Mouse (Mus musculus) heart, embryonic 14.5 days (tissue): ENCODE data around the gene Abhd18. TPM values are rescaled to one million over a fixed set of nuclear protein-coding genes. Genes with fewer than 3 reads are reported as not detected.
"Not testable (repeated sequence)": the region's sequence is repeated elsewhere in the genome, so short reads cannot be mapped to it uniquely, and the experiment has no call there.

ENCODE experiments used
- ATAC-seq: fragments of 200-750 bp; cut with Nextera tagmentation; 2 replicates; pipeline ENCODE4 v1.8.0; 2017; ENCODE audit warnings: low read depth, moderate TSS enrichment; ENCODE audit not compliant: insufficient number of reproducible peaks, insufficient read depth, low FRiP score
- H3K27ac ChIP-seq, 2 experiments: fragments of 200-500 bp in 1 of 2; fragments of 300-500 bp in 1 of 2; sonication (generic) in 1 of 2; replicated peaks in 1 of 2; 2 replicates each; pipeline ENCODE4 v1.5.1; 2012 to 2014; ENCODE audit warnings: low read depth in 2 of 2, low read length in 2 of 2, control low read depth in 1 of 2, mild to moderate bottlenecking in 1 of 2, mixed read lengths in 1 of 2; ENCODE audit not compliant: control insufficient read depth in 1 of 2, insufficient read depth in 1 of 2
- H3K27me3 ChIP-seq: fragments of 300-500 bp; sonication (generic); 2 replicates; pipeline ENCODE4 v1.6.1; 2014; ENCODE audit warnings: mild to moderate bottlenecking, low read length, control low read depth; ENCODE audit not compliant: control insufficient read depth, insufficient read depth
- H3K36me3 ChIP-seq: fragments of 300-500 bp; sonication (generic); 2 replicates; pipeline ENCODE4 v1.6.1; 2014; ENCODE audit warnings: mild to moderate bottlenecking, control low read depth, low read length, mixed read lengths; ENCODE audit not compliant: control insufficient read depth, insufficient read depth
- H3K4me1 ChIP-seq, 2 experiments: fragments of 200-500 bp in 1 of 2; fragments of 300-500 bp in 1 of 2; sonication (generic) in 1 of 2; 2 replicates each; pipeline ENCODE4 v1.6.1; 2012 to 2014; ENCODE audit warnings: low read length in 2 of 2, control low read depth in 1 of 2, mixed read lengths in 1 of 2; ENCODE audit not compliant: control insufficient read depth in 2 of 2, insufficient read depth in 2 of 2
- H3K4me2 ChIP-seq: fragments of 300-500 bp; sonication (generic); 2 replicates; pipeline ENCODE4 v1.6.1; 2014; ENCODE audit warnings: mild to moderate bottlenecking, low read length
- H3K4me3 ChIP-seq, 2 experiments: fragments of 200-500 bp in 1 of 2; fragments of 300-500 bp in 1 of 2; sonication (generic) in 1 of 2; 2 replicates each; pipeline ENCODE4 v1.5.1; 2012 to 2014; ENCODE audit warnings: low read length in 2 of 2, mild to moderate bottlenecking in 2 of 2, control low read depth in 1 of 2, low read depth in 1 of 2, moderate library complexity in 1 of 2; ENCODE audit not compliant: control insufficient read depth in 1 of 2, insufficient read depth in 1 of 2
- H3K9ac ChIP-seq: fragments of 300-500 bp; sonication (generic); 2 replicates; pipeline ENCODE4 v1.6.1; 2014; ENCODE audit warnings: mild to moderate bottlenecking, low read length
- H3K9me3 ChIP-seq: fragments of 300-500 bp; sonication (generic); 2 replicates; pipeline ENCODE4 v1.6.1; 2016; ENCODE audit warnings: low read length, control low read depth; ENCODE audit not compliant: control insufficient read depth
- WGBS: fragments of 180-500 bp; shearing (Covaris S2); extraction: QIAGEN DNeasy Blood & Tissue Kit; methylation state at CpG from one replicate; pipeline ENCODE4 v1.1.7; 2014; 5-methylcytosine and 5-hydroxymethylcytosine counted together
- polyA plus RNA-seq: library from polyadenylated mRNA; unstranded; fragments of >200 nt; fragmentation: Nextera tagmentation; extraction: Ambion mirVana; gene quantifications from 2 replicates; pipeline ENCODE4 v1.2.1, GENCODE M21; 2014

Abhd18 gene
- 18.9 and 19.8 TPM in 2 replicates for polyA plus RNA-seq

GRCm38 (mm10) chr3:40846957-40847017 lies at the start of gene Abhd18:
TSS of gene Abhd18 (plus strand) at chr3:40846970.
- ATAC-seq: not testable (repeated sequence)
- peak within 1 kb of the TSS; percentile 73 for H3K4me2 ChIP-seq
- WGBS: no CpG with 5 or more reads among the region's 4 CpGs

GRCm38 (mm10) chr3:40798054-40798453 lies 48.7 kb upstream of the Abhd18 start:
- Histone ChIP-seq H3K4me1 (peaks cover 0 to 13% of the 10 kb centered on the region in 2 experiments; a peak in 1 of 4 replicates), H3K4me3 (no peak overlapping the region), H3K36me3 (peaks cover 16% of the 10 kb centered on the region), H3K27me3 (no peaks in the 10 kb centered on the region), H3K9ac (no peak overlapping the region), H3K27ac (no peak overlapping the region), H3K9me3 (no peaks in the 10 kb centered on the region), H3K4me2 (no peak overlapping the region)
- WGBS: 50% methylated on average over 1 of the region's 1 CpGs
- no peak for ATAC-seq

More at GRCm38 (mm10) chr3:40846957-40847017, at the start of gene Abhd18:
- Histone ChIP-seq H3K4me3 (peak within 1 kb of the TSS; percentile 50), H3K9ac (peak within 1 kb of the TSS; percentile 76), H3K27ac (peak within 1 kb of the TSS; percentile 71 to 88)
- not testable (repeated sequence) for H3K9me3 ChIP-seq, H3K27me3 ChIP-seq, H3K36me3 ChIP-seq, H3K4me1 ChIP-seq

GRCm38 (mm10) chr3:40798500-40798899 lies 48.3 kb upstream of the Abhd18 start:
- ATAC-seq: no peak
- peaks cover 0 to 13% of the 10 kb centered on the region in 2 experiments; a peak in 1 of 4 replicates for H3K4me1 ChIP-seq
- no peak overlapping the region for H3K4me2 ChIP-seq
- H3K27ac ChIP-seq: no peak overlapping the region
- H3K4me3 ChIP-seq: no peak overlapping the region
- H3K9ac ChIP-seq: no peak overlapping the region
- no peaks in the 10 kb centered on the region for H3K9me3 ChIP-seq
- H3K36me3 ChIP-seq: peaks cover 17% of the 10 kb centered on the region
- WGBS: 36% methylated on average over 7 of the region's 7 CpGs
- no peaks in the 10 kb centered on the region for H3K27me3 ChIP-seq

- peak; percentile 96 for ATAC-seq
- peak within 1 kb of the TSS; percentile 90 for H3K9ac ChIP-seq
- no peaks in the 10 kb centered on the region for H3K9me3 ChIP-seq
- no peaks in the 10 kb centered on the region for H3K27me3 ChIP-seq
- peak within 1 kb of the TSS; percentile 63 to 91 for H3K4me3 ChIP-seq
- 2% methylated on average over 66 of the region's 66 CpGs for WGBS
- H3K27ac ChIP-seq: peak within 1 kb of the TSS; percentile 68 to 71
- peak within 1 kb of the TSS; percentile 93 for H3K4me2 ChIP-seq
- H3K4me1 ChIP-seq: peaks cover 0 to 13% of the 10 kb centered on the region in 2 experiments; a peak in 1 of 4 replicates
- H3K36me3 ChIP-seq: peaks cover 23% of the 10 kb centered on the region
These were observed 47.0 kb upstream of the Abhd18 start, which contains the start of gene Plk4 for GRCm38 (mm10) chr3:40799530-40800372. TSS of gene Plk4 (plus strand) at chr3:40800019.

- H3K27me3 ChIP-seq: no peaks in the 10 kb centered on the region
- peaks cover 0 to 13% of the 10 kb centered on the region in 2 experiments; a peak in 1 of 4 replicates for H3K4me1 ChIP-seq
- H3K36me3 ChIP-seq: peaks cover 29% of the 10 kb centered on the region
- peak; percentile 70 for ATAC-seq
- peak overlapping the region; percentile 90 for H3K9ac ChIP-seq
- H3K9me3 ChIP-seq: no peaks in the 10 kb centered on the region
- peak overlapping the region; percentile 93 for H3K4me2 ChIP-seq
- H3K27ac ChIP-seq: peak overlapping the region; percentile 40 to 71; a peak in 3 of 4 replicates
- WGBS: 0% methylated on average over 32 of the region's 37 CpGs
- H3K4me3 ChIP-seq: peak overlapping the region; percentile 63 to 91
These were observed 46.4 kb upstream of the Abhd18 start for GRCm38 (mm10) chr3:40800373-40800823.

- H3K4me2 ChIP-seq: no peak overlapping the region
- H3K9ac ChIP-seq: no peak overlapping the region
- no peak overlapping the region for H3K4me3 ChIP-seq
- H3K36me3 ChIP-seq: peaks cover 73% of the 10 kb centered on the region
- H3K9me3 ChIP-seq: no peaks in the 10 kb centered on the region
- 63% methylated on average over 2 of the region's 2 CpGs for WGBS
- no peak overlapping the region for H3K27ac ChIP-seq
- H3K27me3 ChIP-seq: no peaks in the 10 kb centered on the region
- no peak for ATAC-seq
- H3K4me1 ChIP-seq: 0 out of 4 replicates have a peak, but pooled peaks cover 0 to under 1% of the 10 kb centered on the region in 2 experiments
These were observed 39.9 kb upstream of the Abhd18 start for GRCm38 (mm10) chr3:40806871-40807270.

GRCm38 (mm10) chr3:40808686-40809085 lies 38.1 kb upstream of the Abhd18 start:
- Histone ChIP-seq H3K9ac (no peak overlapping the region), H3K36me3 (peaks cover 80% of the 10 kb centered on the region), H3K27ac (no peak overlapping the region)

More at GRCm38 (mm10) chr3:40808686-40809085, 38.1 kb upstream of the Abhd18 start:
- H3K27me3 ChIP-seq: no peaks in the 10 kb centered on the region
- no peaks in the 10 kb centered on the region for H3K9me3 ChIP-seq
- 92% methylated on average over 10 of the region's 10 CpGs for WGBS
- no peak overlapping the region for H3K4me2 ChIP-seq
- no peaks in the 10 kb centered on the region for H3K4me1 ChIP-seq
- no peak for ATAC-seq
- no peak overlapping the region for H3K4me3 ChIP-seq
